Mouse (Mus musculus) hindbrain, embryonic 13.5 days (tissue): ENCODE measurements around the gene Helt. TPM values are rescaled to one million over a fixed set of nuclear protein-coding genes. Genes with fewer than 3 reads are reported as not detected.

Experiments
- ATAC-seq: fragments of 200-750 bp; cut with Nextera tagmentation; 2 replicates; pipeline ENCODE4 v1.8.0; 2017; ENCODE audit warnings: moderate TSS enrichment; ENCODE audit not compliant: low FRiP score
- H3K27ac ChIP-seq: fragments of 300-500 bp; sonication (generic); 2 replicates; pipeline ENCODE4 v1.5.1; 2015; ENCODE audit warnings: inconsistent platforms, mild to moderate bottlenecking, moderate library complexity
- H3K27me3 ChIP-seq: fragments of 300-500 bp; sonication (generic); 2 replicates; pipeline ENCODE4 v1.6.1; 2015; ENCODE audit warnings: mild to moderate bottlenecking, inconsistent platforms
- H3K36me3 ChIP-seq: fragments of 300-500 bp; sonication (generic); 2 replicates; pipeline ENCODE4 v1.6.1; 2015; ENCODE audit warnings: mild to moderate bottlenecking, inconsistent platforms
- H3K4me1 ChIP-seq: fragments of 300-500 bp; sonication (generic); replicated peaks from 2 replicates; pipeline ENCODE4 v1.6.1; 2015; ENCODE audit warnings: inconsistent platforms
- H3K4me2 ChIP-seq: fragments of 300-500 bp; sonication (generic); 2 replicates; pipeline ENCODE4 v1.6.1; 2015; ENCODE audit warnings: inconsistent platforms, mild to moderate bottlenecking, moderate library complexity
- H3K4me3 ChIP-seq: fragments of 300-500 bp; sonication (generic); 2 replicates; pipeline ENCODE4 v1.5.1; 2015; ENCODE audit warnings: mild to moderate bottlenecking, inconsistent platforms
- H3K9ac ChIP-seq: fragments of 300-500 bp; sonication (generic); 2 replicates; pipeline ENCODE4 v1.6.1; 2015; ENCODE audit warnings: mild to moderate bottlenecking, inconsistent platforms
- H3K9me3 ChIP-seq: fragments of 300-500 bp; sonication (generic); 2 replicates; pipeline ENCODE4 v1.6.1; 2016; ENCODE audit warnings: inconsistent platforms
- WGBS: fragments of 180-500 bp; shearing (Covaris S2); methylation state at CpG from one replicate; pipeline ENCODE4 v1.1.7; 2015; 5-methylcytosine and 5-hydroxymethylcytosine counted together
- polyA plus RNA-seq: library from polyadenylated mRNA; unstranded; fragments of >200 nt; fragmentation: Nextera tagmentation; extraction: Ambion mirVana; gene quantifications from 2 replicates; pipeline ENCODE4 v1.2.1, GENCODE M21; 2015

The Helt gene
- 1.8 and 1.9 TPM in 2 replicates for polyA plus RNA-seq

DNA sequence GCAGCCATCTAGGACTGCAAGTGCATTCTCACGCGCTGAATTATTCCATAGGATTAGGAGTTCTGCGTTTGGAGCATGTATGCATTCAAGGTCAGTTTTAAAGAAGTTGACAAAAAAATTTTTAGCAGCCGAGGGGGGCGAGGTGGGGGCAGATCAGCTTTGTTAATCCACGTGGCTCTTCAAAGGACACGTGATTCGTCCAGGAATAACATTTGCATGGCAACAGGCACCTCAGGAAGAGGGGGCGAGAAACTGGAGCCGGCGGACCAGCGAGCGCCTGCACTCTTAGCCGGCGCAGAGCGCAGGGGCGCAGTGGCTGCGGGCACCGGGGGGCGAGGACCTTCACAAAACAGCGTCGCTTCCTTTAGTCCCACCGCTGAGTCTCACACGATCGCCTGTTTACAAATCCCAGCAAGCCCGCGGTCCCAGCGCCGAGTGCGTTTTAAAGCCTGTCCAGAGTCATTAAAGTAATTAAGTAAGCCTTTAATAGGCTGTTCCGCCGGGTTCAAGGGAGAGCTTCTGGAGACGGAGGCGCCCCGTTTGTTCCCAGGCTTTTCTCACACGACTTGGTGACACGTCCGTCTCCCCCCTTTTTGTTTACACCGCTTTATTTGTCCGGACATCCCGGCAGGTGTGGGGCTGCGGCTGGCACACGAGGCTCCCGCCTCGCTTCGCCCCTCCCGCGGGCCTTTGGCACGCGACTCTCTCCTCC lies at the start of gene Helt:
Gene Helt, minus strand, starts transcription at position 491 of the 712 bp plus-strand sequence.
- Histone ChIP-seq H3K4me3 (no peak within 1 kb of the TSS), H3K4me1 (peaks cover 22% of the 10 kb centered on the region), H3K27me3 (peaks cover 100% of the 10 kb centered on the region), H3K36me3 (no peaks in the 10 kb centered on the region), H3K9me3 (no peaks in the 10 kb centered on the region), H3K27ac (no peak within 1 kb of the TSS), H3K9ac (no peak within 1 kb of the TSS), H3K4me2 (peak within 1 kb of the TSS; percentile 30)
- ATAC-seq = no peak
- WGBS = under 1% methylated on average over 50 of the region's 50 CpGs

DNA sequence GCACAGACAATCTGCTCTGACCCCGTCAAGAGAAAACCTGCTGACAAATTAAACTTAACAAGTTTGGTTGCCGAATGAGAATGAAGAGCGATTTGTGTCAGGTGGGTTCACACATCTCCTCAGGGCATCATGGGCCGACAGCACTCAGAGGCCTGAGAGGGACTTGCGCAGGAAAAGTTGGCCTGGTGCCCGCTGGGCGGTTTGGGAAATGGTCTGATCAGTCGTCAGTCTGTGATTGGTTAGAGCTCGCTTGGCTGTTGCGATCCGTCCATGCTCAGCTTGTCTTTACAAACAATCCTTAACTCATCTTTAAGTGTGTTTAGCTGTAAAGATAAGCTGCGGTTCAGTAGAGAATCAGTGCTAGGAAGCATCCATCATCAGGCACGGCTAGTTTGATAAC lies 47.8 kb upstream of the Helt start:
- H3K27me3 ChIP-seq = no peaks in the 10 kb centered on the region
- H3K9ac ChIP-seq = no peak overlapping the region
- ATAC-seq = no peak
- no peak overlapping the region for H3K4me3 ChIP-seq
- H3K36me3 ChIP-seq = no peaks in the 10 kb centered on the region
- no peak overlapping the region for H3K4me2 ChIP-seq
- 83% methylated on average over 13 of the region's 13 CpGs for WGBS
- no peaks in the 10 kb centered on the region for H3K9me3 ChIP-seq
- no peak overlapping the region for H3K27ac ChIP-seq
- H3K4me1 ChIP-seq = no peaks in the 10 kb centered on the region

DNA sequence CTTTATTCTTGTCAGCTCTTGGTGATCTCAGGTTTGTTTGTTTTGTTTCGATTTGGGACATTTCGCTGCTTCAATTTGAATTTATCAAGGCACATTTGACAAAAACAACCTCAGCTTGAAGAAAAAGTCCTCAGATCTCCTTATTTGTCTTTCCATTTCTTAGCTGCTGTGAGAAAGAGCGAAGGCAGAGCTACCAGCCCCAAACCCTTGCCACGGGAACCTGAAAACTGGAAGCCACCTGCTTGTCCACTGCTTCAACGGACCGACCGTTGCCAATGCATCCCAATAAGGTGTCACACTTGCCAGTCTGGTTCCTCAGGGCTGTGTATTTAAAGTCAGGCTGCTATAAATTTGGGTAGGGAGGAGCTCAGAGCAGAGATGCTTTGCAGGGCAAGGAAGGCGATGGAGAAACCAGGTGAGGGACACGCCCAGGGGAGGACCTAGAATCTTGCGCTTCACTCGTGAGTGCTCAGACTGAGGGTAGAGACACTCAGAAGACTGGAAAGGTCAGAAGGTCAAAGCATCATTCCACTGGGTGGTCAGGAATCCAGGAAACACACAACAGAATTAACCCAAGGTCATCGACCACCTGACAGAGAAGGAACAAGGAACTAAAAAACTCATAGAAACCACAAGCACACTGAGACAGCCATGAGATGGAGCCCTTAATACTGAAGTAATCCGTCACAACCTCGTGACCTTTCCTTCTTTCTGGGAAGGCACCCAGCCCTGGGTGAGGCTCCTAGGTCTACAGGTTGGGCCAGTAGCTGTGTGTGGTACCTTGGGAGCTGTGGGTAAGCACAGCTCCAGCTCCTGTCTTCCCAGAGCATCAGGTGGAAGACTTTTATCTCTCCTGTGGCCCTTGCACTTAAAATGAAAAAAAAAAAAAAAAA lies 46.2 kb upstream of the Helt start:
- no peaks in the 10 kb centered on the region for H3K27me3 ChIP-seq
- WGBS = 88% methylated on average over 14 of the region's 14 CpGs
- H3K4me1 ChIP-seq = no peaks in the 10 kb centered on the region
- H3K4me2 ChIP-seq = no peak overlapping the region
- H3K36me3 ChIP-seq = no peaks in the 10 kb centered on the region
- ATAC-seq = no peak
- H3K27ac ChIP-seq = no peak overlapping the region
- no peak overlapping the region for H3K9ac ChIP-seq
- no peaks in the 10 kb centered on the region for H3K9me3 ChIP-seq
- no peak overlapping the region for H3K4me3 ChIP-seq

DNA sequence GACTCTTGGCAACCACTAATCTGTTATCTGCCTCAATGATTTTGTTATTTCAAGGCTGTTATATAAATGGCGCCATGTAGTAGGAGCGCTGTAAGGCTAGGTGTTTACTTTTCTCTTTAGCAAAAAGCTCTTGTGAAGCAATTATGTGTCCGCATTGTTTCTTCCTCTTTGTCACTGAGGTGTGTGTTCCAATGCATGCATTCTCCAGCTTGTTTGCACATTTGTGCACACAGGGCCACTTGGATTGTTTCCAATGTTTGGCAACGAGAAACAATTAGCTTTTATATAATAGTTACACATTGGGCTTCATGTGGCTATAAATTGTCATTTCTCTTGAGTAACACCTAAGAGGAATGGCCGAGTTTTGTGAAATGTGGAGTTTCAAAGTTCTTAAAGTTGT lies 44.8 kb upstream of the Helt start:
- H3K27ac ChIP-seq = no peak overlapping the region
- no peak for ATAC-seq
- no peak overlapping the region for H3K4me2 ChIP-seq
- no peak overlapping the region for H3K9ac ChIP-seq
- 81% methylated on average over 5 of the region's 5 CpGs for WGBS
- no peaks in the 10 kb centered on the region for H3K27me3 ChIP-seq
- H3K9me3 ChIP-seq = no peaks in the 10 kb centered on the region
- no peaks in the 10 kb centered on the region for H3K36me3 ChIP-seq
- no peak overlapping the region for H3K4me3 ChIP-seq
- no peaks in the 10 kb centered on the region for H3K4me1 ChIP-seq

DNA sequence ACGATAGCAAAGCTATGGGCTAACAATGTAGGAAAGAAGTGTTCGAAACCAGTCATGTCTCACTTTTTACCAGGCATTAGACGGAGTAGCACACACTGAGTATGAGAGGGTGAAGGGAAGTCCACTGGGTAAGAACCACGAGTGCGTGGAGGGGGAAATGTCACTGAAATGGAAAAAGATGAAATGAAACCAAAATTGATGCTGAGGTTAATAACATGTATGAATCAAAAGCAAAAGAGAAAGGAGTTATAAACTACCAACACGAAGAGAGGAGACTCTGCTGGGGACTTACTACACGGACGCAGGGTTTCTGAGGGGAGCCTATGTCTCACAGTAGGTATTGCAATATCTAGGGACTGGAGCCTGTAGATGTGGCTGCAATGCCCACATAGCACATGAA lies 41.9 kb upstream of the Helt start:
- Histone ChIP-seq H3K4me3 (no peak overlapping the region), H3K9me3 (no peaks in the 10 kb centered on the region), H3K4me2 (no peak overlapping the region), H3K27ac (no peak overlapping the region), H3K36me3 (no peaks in the 10 kb centered on the region), H3K4me1 (no peaks in the 10 kb centered on the region), H3K27me3 (no peaks in the 10 kb centered on the region), H3K9ac (no peak overlapping the region)
- no peak for ATAC-seq
- WGBS = 92% methylated on average over 8 of the region's 8 CpGs

DNA sequence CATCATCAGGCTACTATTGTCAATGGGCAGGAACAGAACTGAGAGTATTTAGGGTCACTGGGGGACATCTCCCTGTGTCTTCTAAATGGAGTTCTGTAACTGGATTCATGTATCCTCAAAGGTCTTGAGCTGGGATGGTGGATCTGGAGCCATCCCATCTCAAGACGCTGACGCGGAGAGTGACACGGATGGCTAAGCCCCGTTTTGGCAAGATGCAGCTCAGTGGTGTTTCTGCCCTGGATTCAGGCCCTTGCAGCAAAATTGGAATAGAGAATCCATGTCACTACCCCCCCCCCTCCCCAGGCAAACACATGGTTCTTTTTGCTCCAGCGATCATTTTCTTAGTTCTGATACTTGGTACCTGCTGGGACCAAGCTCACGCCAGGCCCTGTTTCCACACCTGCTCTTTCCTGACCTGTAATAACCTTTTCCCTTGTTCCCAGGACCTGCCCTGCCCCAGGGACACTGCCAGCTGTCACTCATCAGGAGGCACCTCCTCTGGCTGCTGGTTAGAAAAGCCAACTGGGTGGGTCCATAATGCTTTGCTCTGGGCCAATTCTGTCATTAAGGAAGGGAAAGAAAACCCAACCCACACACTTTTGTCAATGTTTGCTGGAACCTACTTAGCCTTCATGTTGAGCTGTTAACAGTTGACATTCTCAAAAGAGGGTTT lies 38.1 kb upstream of the Helt start:
- Histone ChIP-seq H3K4me3 (no peak overlapping the region), H3K27ac (no peak overlapping the region), H3K27me3 (no peaks in the 10 kb centered on the region), H3K36me3 (no peaks in the 10 kb centered on the region), H3K9me3 (no peaks in the 10 kb centered on the region), H3K4me1 (no peaks in the 10 kb centered on the region), H3K9ac (no peak overlapping the region), H3K4me2 (no peak overlapping the region)
- 81% methylated on average over 7 of the region's 7 CpGs for WGBS
- ATAC-seq = no peak

DNA sequence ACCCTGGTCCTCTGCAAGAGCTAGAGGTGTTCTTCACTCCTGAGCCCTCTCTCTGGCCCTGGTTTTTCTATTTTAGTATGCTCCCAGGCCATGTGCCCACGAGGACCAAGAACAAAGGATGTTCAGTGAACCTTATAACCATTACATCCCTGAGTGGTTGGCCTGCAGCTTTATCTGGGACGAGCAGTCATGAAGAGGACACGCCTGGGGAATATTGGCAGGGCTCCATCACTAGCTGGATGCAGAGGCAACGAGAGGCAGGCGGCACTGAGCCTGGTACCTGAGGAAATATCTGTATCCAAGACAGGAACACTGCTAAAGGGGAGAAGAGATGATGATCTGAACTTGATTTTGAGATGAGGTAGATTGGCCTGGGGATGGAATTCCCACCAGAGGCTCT lies 37.3 kb upstream of the Helt start:
- 63% methylated on average over 5 of the region's 5 CpGs for WGBS
- Histone ChIP-seq H3K27me3 (no peaks in the 10 kb centered on the region), H3K4me3 (no peak overlapping the region), H3K9me3 (no peaks in the 10 kb centered on the region), H3K27ac (no peak overlapping the region), H3K9ac (no peak overlapping the region), H3K4me1 (no peaks in the 10 kb centered on the region), H3K36me3 (no peaks in the 10 kb centered on the region), H3K4me2 (no peak overlapping the region)
- no peak for ATAC-seq

DNA sequence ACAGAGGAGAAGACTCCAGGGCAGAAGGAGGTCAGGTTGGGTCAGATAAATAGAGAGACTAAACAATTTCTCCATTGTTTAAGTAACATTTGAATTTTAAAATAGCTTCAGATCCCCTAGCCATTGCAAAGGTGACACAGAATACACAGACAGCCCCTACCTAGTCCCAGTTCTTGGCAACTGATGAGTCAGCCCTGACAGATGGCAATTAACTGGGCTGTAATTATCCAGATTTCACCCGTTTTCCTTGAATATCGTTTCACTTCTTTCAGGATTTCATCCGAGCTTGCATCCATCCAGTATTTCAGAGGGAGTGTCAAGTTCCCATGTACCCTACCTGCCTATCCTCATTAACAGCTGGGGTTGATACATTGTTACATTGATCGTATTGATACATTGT lies 34.9 kb upstream of the Helt start:
- no peaks in the 10 kb centered on the region for H3K4me1 ChIP-seq
- 79% methylated on average over 4 of the region's 4 CpGs for WGBS

GRCm38 (mm10) chr8:46327284-46327683 lies 32.8 kb upstream of the Helt start:
- 86% methylated on average over 7 of the region's 7 CpGs for WGBS

More for the DNA sequence above, 34.9 kb upstream of the Helt start:
- Histone ChIP-seq H3K9ac (no peak overlapping the region), H3K27ac (no peak overlapping the region), H3K4me2 (no peak overlapping the region), H3K9me3 (0 out of 2 replicates have a peak, but pooled peaks cover 5% of the 10 kb centered on the region), H3K36me3 (no peaks in the 10 kb centered on the region), H3K4me3 (no peak overlapping the region), H3K27me3 (no peaks in the 10 kb centered on the region)
- no peak for ATAC-seq

DNA sequence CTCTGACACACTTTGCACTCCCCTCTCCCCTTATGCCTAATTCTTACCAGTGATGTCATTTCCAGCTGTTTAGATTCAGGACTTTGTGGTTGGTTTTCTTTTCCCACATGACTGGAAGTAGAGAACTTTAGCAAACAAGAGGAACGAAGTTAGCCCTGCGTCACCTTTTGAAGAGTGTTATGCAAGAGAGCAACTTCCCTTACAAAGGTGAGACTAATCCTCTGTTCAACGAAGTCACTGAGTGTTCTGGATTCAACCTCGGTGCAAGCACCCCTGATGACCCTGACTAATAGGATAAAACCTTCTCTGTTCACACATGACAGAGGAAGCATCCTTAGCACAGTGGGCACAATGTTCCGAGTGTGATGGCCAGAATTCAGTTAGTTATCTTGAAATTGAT lies 32.2 kb upstream of the Helt start:
- 92% methylated on average over 5 of the region's 5 CpGs for WGBS
- 0 out of 2 replicates have a peak, but pooled peaks cover 5% of the 10 kb centered on the region for H3K9me3 ChIP-seq

More at GRCm38 (mm10) chr8:46327284-46327683, 32.8 kb upstream of the Helt start:
- H3K4me2 ChIP-seq = no peak overlapping the region
- 0 out of 2 replicates have a peak, but pooled peaks cover 5% of the 10 kb centered on the region for H3K9me3 ChIP-seq
- H3K9ac ChIP-seq = no peak overlapping the region
- no peak overlapping the region for H3K4me3 ChIP-seq
- H3K36me3 ChIP-seq = no peaks in the 10 kb centered on the region
- ATAC-seq = no peak
- H3K27ac ChIP-seq = no peak overlapping the region
- no peaks in the 10 kb centered on the region for H3K4me1 ChIP-seq
- H3K27me3 ChIP-seq = no peaks in the 10 kb centered on the region

GRCm38 (mm10) chr8:46324676-46325075 lies 30.2 kb upstream of the Helt start:
- 0 out of 2 replicates have a peak, but pooled peaks cover 5% of the 10 kb centered on the region for H3K9me3 ChIP-seq
- no peaks in the 10 kb centered on the region for H3K27me3 ChIP-seq
- WGBS = 83% methylated on average over 5 of the region's 5 CpGs
- H3K4me2 ChIP-seq = no peak overlapping the region
- H3K4me1 ChIP-seq = no peaks in the 10 kb centered on the region
- ATAC-seq = no peak
- no peak overlapping the region for H3K4me3 ChIP-seq
- no peak overlapping the region for H3K9ac ChIP-seq
- H3K36me3 ChIP-seq = no peaks in the 10 kb centered on the region
- H3K27ac ChIP-seq = no peak overlapping the region

More for the DNA sequence above, 32.2 kb upstream of the Helt start:
- ATAC-seq = no peak
- Histone ChIP-seq H3K36me3 (no peaks in the 10 kb centered on the region), H3K27me3 (no peaks in the 10 kb centered on the region), H3K27ac (no peak overlapping the region), H3K4me2 (no peak overlapping the region), H3K9ac (no peak overlapping the region), H3K4me3 (no peak overlapping the region), H3K4me1 (no peaks in the 10 kb centered on the region)

- H3K4me2 ChIP-seq = no peak overlapping the region
- H3K27ac ChIP-seq = no peak overlapping the region
- no peaks in the 10 kb centered on the region for H3K36me3 ChIP-seq
- H3K9me3 ChIP-seq = 0 out of 2 replicates have a peak, but pooled peaks cover 5% of the 10 kb centered on the region
- no peaks in the 10 kb centered on the region for H3K4me1 ChIP-seq
- H3K4me3 ChIP-seq = no peak overlapping the region
- no peaks in the 10 kb centered on the region for H3K27me3 ChIP-seq
- no peak overlapping the region for H3K9ac ChIP-seq
- WGBS = 80% methylated on average over 5 of the region's 5 CpGs
- peak; percentile 36; the same call in 1 of the 2 replicates for ATAC-seq
Observed at GRCm38 (mm10) chr8:46323672-46324191, 29.3 kb upstream of the Helt start.
